In genomic region chr1:41286221-41286620, GRCm38 (mm10) we compare ENCODE assay signal across 33 mouse cellular contexts.
A peak's percentile ranks its signal among the peaks of the same experiment; 100 is the strongest.
DNase-seq lines count a peak whose midpoint lies in the region; ATAC-seq and TF ChIP-seq lines count a peak whose summit lies in the region.
"Had no signal": no experiment of that assay in that cellular context is flagged by ENCODE, and none has a peak within 500 bp of the region (broad histone marks: within the 10 kb centered on the region; RNA-seq: fewer than 3 reads in every experiment).

No protein-coding gene starts in this region.

- no peaks in the 10 kb centered on the region for H3K27me3 ChIP-seq in hindbrain, postnatal 0 days (ENCODE audit: insufficient read depth, low read length)
- no peaks in the 10 kb centered on the region for H3K27me3 ChIP-seq in hindbrain, embryonic 14.5 days (ENCODE audit: control insufficient read depth, insufficient read depth, low read length)
- H3K27me3 ChIP-seq: CH12.LX; embryonic facial prominence, embryonic 13.5 days; forebrain, embryonic 12.5 days; heart, embryonic 12.5 days; heart, embryonic 15.5 days; hindbrain, embryonic 13.5 days had no signal

- no peak overlapping the region for H3K27ac ChIP-seq in hindbrain, postnatal 0 days
- H3K27ac ChIP-seq in hindbrain, embryonic 14.5 days, result no peak overlapping the region
- H3K27ac ChIP-seq: embryonic facial prominence, embryonic 10.5 days; embryonic facial prominence, embryonic 13.5 days; forebrain, embryonic 12.5 days; gastrocnemius, adult 2 months; heart, embryonic 15.5 days; hindbrain, embryonic 10.5 days; hindbrain, embryonic 13.5 days had no signal

- H3K9me3 ChIP-seq in hindbrain, postnatal 0 days (ENCODE audit: low read length), result no peaks in the 10 kb centered on the region
- no peaks in the 10 kb centered on the region for H3K9me3 ChIP-seq in hindbrain, embryonic 14.5 days (ENCODE audit: control insufficient read depth, low read length)
- H3K9me3 ChIP-seq: embryonic facial prominence, embryonic 10.5 days; embryonic facial prominence, embryonic 13.5 days; forebrain, embryonic 12.5 days; heart, embryonic 12.5 days; heart, embryonic 15.5 days; hindbrain, embryonic 10.5 days; hindbrain, embryonic 13.5 days had no signal

- WGBS in hindbrain, postnatal 0 days, result 71% methylated on average over 9 of the region's 9 CpGs
- WGBS in hindbrain, embryonic 14.5 days, result 90% methylated on average over 9 of the region's 9 CpGs

- H3K9ac ChIP-seq in hindbrain, postnatal 0 days (replicated peaks; ENCODE audit: low read length), result no peak overlapping the region
- H3K9ac ChIP-seq in hindbrain, embryonic 14.5 days, result no peak overlapping the region
- H3K9ac ChIP-seq: embryonic facial prominence, embryonic 13.5 days; forebrain, embryonic 12.5 days; forebrain, postnatal 0 days; heart, embryonic 12.5 days; heart, embryonic 15.5 days; hindbrain, embryonic 13.5 days had no signal

- H3K4me1 ChIP-seq in hindbrain, postnatal 0 days (ENCODE audit: insufficient read depth, low read length), result no peaks in the 10 kb centered on the region
- no peaks in the 10 kb centered on the region for H3K4me1 ChIP-seq in hindbrain, embryonic 14.5 days (replicated peaks; ENCODE audit: control insufficient read depth, insufficient read depth, low read length)
- H3K4me1 ChIP-seq: embryonic facial prominence, embryonic 10.5 days; embryonic facial prominence, embryonic 13.5 days; forebrain, embryonic 12.5 days; heart, embryonic 12.5 days; heart, embryonic 15.5 days; hindbrain, embryonic 10.5 days; hindbrain, embryonic 13.5 days had no signal

- no peak overlapping the region for H3K4me3 ChIP-seq in hindbrain, postnatal 0 days (ENCODE audit: low read length)
- no peak overlapping the region for H3K4me3 ChIP-seq in hindbrain, embryonic 14.5 days (replicated peaks; ENCODE audit: low read length)
- H3K4me3 ChIP-seq: embryonic facial prominence, embryonic 10.5 days; embryonic facial prominence, embryonic 13.5 days; erythroblast, embryonic 14.5 days; forebrain, embryonic 12.5 days; gastrocnemius, adult 2 months; heart, embryonic 12.5 days; heart, embryonic 15.5 days; hindbrain, embryonic 10.5 days; hindbrain, embryonic 13.5 days had no signal

- H3K4me2 ChIP-seq in hindbrain, postnatal 0 days (ENCODE audit: low read depth, low read length), result no peak overlapping the region
- H3K4me2 ChIP-seq in hindbrain, embryonic 14.5 days (replicated peaks), result no peak overlapping the region
- H3K4me2 ChIP-seq: embryonic facial prominence, embryonic 13.5 days; forebrain, embryonic 12.5 days; heart, embryonic 12.5 days; heart, embryonic 15.5 days; hindbrain, embryonic 13.5 days had no signal

- H3K36me3 ChIP-seq in hindbrain, postnatal 0 days (ENCODE audit: insufficient read depth, low read length), result no peaks in the 10 kb centered on the region
- no peaks in the 10 kb centered on the region for H3K36me3 ChIP-seq in hindbrain, embryonic 14.5 days (replicated peaks; ENCODE audit: control insufficient read depth, insufficient read depth)
- H3K36me3 ChIP-seq: embryonic facial prominence, embryonic 10.5 days; embryonic facial prominence, embryonic 13.5 days; forebrain, embryonic 12.5 days; G1E; heart, embryonic 12.5 days; heart, embryonic 15.5 days; hindbrain, embryonic 10.5 days; hindbrain, embryonic 13.5 days had no signal

- no peak for ATAC-seq in hindbrain, postnatal 0 days
- no peak for ATAC-seq in hindbrain, embryonic 14.5 days (ENCODE audit: low FRiP score)
- ATAC-seq: forebrain, postnatal 0 days; inflammation-experienced regulatory T-cells, adult 6 months; intestine, embryonic 16.5 days; Patski had no signal

- no peak for TF ChIP-seq POLR2A in brain, embryonic 14.5 days (IDR thresholded peaks at IDR 0.05; ENCODE audit: borderline replicate concordance, extremely low read depth, insufficient read depth, insufficient read length, poor library complexity, severe bottlenecking)

- TF ChIP-seq CTCF in hindbrain, postnatal 0 days (IDR thresholded peaks at IDR 0.05; ENCODE audit: low read depth), result no peak
- TF ChIP-seq CTCF in brain, embryonic 14.5 days (IDR thresholded peaks at IDR 0.05; ENCODE audit: borderline replicate concordance, extremely low read depth, insufficient read depth, insufficient read length), result no peak

- peak; percentile 86 to 91 for DNase-seq in cerebellum, postnatal 10 days
- no peak for DNase-seq in cerebellum, adult 8-10 months
- DNase-seq in cerebellum, postnatal 36 days, result peak; percentile 16 to 19
- DNase-seq in cerebellum, adult 9-10 months, result no peak
- DNase-seq in hindbrain, postnatal 0 days (ENCODE audit: low spot score), result peak; percentile 60
- DNase-seq in hindbrain, embryonic 14.5 days (ENCODE audit: low spot score), result no peak
- peak; percentile 62 for DNase-seq in brain, embryonic 14.5 days (ENCODE audit: low read depth)
- DNase-seq: adrenal gland, postnatal 14 days; B cell, adult 2 months; cerebellum, adult 11-12 months; cerebellum, adult 9-11 months; embryo, embryonic 11 days; forebrain, postnatal 0 days; gastrocnemius, adult 2 months; gastrocnemius, postnatal 14 days; heart, adult 18-20 months; heart, postnatal 10 days; heart, postnatal 36 days; kidney, adult 18-20 months; kidney, adult 9 months had no signal

Comparison
In these comparisons a context has a peak if more than half of its experiments do, and no peak if none do; other contexts are left out.
1. DNase-seq: peak in cerebellum, postnatal 10 days (2 of 2), cerebellum, postnatal 36 days (2 of 2), hindbrain, postnatal 0 days (single experiment) and brain, embryonic 14.5 days (single experiment); none in cerebellum, adult 8-10 months (single experiment), cerebellum, adult 9-10 months (single experiment) and hindbrain, embryonic 14.5 days (single experiment).